Mouse (Mus musculus) lung, embryonic 14.5 days (tissue): ENCODE measurements around the gene Irf7. TPM values are rescaled to one million over a fixed set of nuclear protein-coding genes. Genes with fewer than 3 reads are reported as not detected.
"Not testable (repeated sequence)": the region's sequence is repeated elsewhere in the genome, so short reads cannot be mapped to it uniquely, and the experiment has no call there.

ENCODE experiments used
- ATAC-seq: fragments of 200-750 bp; cut with Nextera tagmentation; 2 replicates; pipeline ENCODE4 v1.8.0; 2017; ENCODE audit warnings: mild to moderate bottlenecking, moderate TSS enrichment, moderate library complexity; ENCODE audit not compliant: insufficient read depth
- DNase-seq: peaks from one replicate; pipeline ENCODE4 v3.0.0-alpha.2; 2015
- H3K27ac ChIP-seq: fragments of 300-500 bp; sonication (generic); 2 replicates; pipeline ENCODE4 v1.5.1; 2014; ENCODE audit warnings: low read depth, mild to moderate bottlenecking, moderate library complexity
- H3K27me3 ChIP-seq: fragments of 300-500 bp; sonication (generic); 2 replicates; pipeline ENCODE4 v1.6.1; 2014; ENCODE audit warnings: low read length, control low read depth; ENCODE audit not compliant: insufficient read depth
- H3K36me3 ChIP-seq: fragments of 300-500 bp; sonication (generic); 2 replicates; pipeline ENCODE4 v1.6.1; 2014; ENCODE audit warnings: control low read depth; ENCODE audit not compliant: insufficient read depth
- H3K4me1 ChIP-seq: fragments of 300-500 bp; sonication (generic); 2 replicates; pipeline ENCODE4 v1.6.1; 2014; ENCODE audit warnings: antibody characterized with exemption, control low read depth; ENCODE audit not compliant: insufficient read depth
- H3K4me2 ChIP-seq: fragments of 300-500 bp; sonication (generic); 2 replicates; pipeline ENCODE4 v1.6.1; 2014; ENCODE audit warnings: mild to moderate bottlenecking
- H3K4me3 ChIP-seq: fragments of 300-500 bp; sonication (generic); 2 replicates; pipeline ENCODE4 v1.5.1; 2014; ENCODE audit warnings: low read depth, low read length
- H3K9ac ChIP-seq: fragments of 300-500 bp; sonication (generic); 2 replicates; pipeline ENCODE4 v1.6.1; 2014
- H3K9me3 ChIP-seq: fragments of 300-500 bp; sonication (generic); 2 replicates; pipeline ENCODE4 v1.6.1; 2016; ENCODE audit warnings: low read depth, low read length, control low read depth
- CTCF ChIP-seq: IDR thresholded peaks from 2 replicates; pipeline ENCODE4 v1.5.1; 2016; ENCODE audit warnings: antibody characterized with exemption, low read depth
- WGBS: fragments of 180-500 bp; shearing (Covaris S2); extraction: QIAGEN DNeasy Blood & Tissue Kit; methylation state at CpG from one replicate; pipeline ENCODE4 v1.1.7; 2014; 5-methylcytosine and 5-hydroxymethylcytosine counted together
- polyA plus RNA-seq: library from polyadenylated mRNA; unstranded; fragments of >200 nt; fragmentation: Nextera tagmentation; extraction: Ambion mirVana; gene quantifications from 2 replicates; pipeline ENCODE4 v1.2.1, GENCODE M21; 2014

Irf7 gene
- polyA plus RNA-seq, 1 experiment from 2014 or later = 1.0 TPM

DNA sequence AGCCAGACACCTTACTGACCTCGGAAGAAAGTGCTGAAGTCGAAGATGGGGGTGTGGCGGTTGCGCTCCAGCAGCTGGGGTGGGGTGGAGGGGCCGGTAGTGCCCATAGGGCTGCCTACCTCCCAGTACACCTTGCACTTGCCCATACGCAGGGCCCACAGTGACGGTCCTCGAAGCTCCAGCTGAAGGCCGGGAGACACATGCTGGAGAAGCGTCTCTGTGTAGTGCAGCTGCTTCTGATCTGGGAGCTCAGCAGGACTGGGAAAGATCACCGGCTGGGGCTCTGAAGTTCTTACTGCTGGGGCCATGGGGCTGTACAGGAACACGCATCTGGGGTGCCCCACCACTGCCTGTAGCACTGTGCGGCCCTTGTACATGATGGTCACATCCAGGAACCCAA, 2.6 kb downstream of the Irf7 start:
- peaks cover 58% of the 10 kb centered on the region for H3K36me3 ChIP-seq
- 82% methylated on average over 13 of the region's 13 CpGs for WGBS
- TF ChIP-seq CTCF = no peak

DNA sequence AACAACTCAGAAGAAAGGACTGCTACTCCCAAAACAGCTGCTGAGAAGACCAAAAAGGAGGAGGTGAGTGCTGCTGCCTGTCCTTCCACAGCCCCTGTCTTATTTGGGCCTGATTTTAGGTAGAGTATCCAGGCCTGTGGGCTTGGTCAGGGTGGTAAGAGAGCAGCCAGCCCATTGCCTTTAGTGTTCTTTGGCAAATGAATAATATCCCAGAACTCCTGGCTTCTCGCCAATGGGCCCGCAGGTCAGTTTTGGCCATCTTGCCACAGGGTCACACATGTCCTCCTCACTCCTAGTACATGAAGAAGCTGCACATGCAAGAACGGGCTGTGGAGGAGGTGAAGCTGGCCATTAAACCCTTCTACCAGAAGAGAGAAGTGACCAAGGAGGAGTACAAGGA, 4.8 kb downstream of the Irf7 start:
- H3K9me3 ChIP-seq = no peaks in the 10 kb centered on the region
- WGBS = 86% methylated on average over 3 of the region's 3 CpGs
- no peak overlapping the region for H3K9ac ChIP-seq
- no peak overlapping the region for H3K4me2 ChIP-seq
- peaks cover 80% of the 10 kb centered on the region for H3K36me3 ChIP-seq
- no peak overlapping the region for H3K4me3 ChIP-seq
- no peak overlapping the region for H3K27ac ChIP-seq
- no peaks in the 10 kb centered on the region for H3K4me1 ChIP-seq
- TF ChIP-seq CTCF = no peak
- ATAC-seq = no peak
- no peak for DNase-seq
- H3K27me3 ChIP-seq = no peaks in the 10 kb centered on the region

More for the DNA sequence above, 2.6 kb downstream of the Irf7 start:
- Histone ChIP-seq H3K4me3 (no peak overlapping the region), H3K27ac (no peak overlapping the region), H3K9ac (no peak overlapping the region), H3K9me3 (no peaks in the 10 kb centered on the region), H3K27me3 (no peaks in the 10 kb centered on the region), H3K4me1 (no peaks in the 10 kb centered on the region), H3K4me2 (no peak overlapping the region)
- ATAC-seq (no peak), DNase-seq (no peak)

DNA sequence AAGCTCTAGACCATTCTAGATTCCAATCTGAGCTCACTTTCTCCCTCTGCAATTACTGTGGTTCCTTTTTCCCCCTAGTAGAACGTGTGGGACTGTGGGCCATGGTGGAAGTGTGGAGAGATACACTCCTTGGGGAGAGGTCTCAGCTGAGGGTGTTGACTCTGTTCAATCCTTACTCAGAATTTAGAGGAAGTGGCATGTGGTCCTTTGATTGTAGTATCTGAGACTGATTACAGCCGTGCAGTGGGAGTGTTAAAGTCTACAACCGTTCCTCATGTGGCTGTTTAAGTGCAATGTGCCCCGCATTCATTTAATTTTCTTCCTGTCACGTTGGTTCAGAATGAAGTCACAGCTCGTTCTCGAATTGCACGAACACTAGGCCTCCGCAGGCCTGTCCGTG, 10.1 kb downstream of the Irf7 start:
- 91% methylated on average over 10 of the region's 10 CpGs for WGBS

DNA sequence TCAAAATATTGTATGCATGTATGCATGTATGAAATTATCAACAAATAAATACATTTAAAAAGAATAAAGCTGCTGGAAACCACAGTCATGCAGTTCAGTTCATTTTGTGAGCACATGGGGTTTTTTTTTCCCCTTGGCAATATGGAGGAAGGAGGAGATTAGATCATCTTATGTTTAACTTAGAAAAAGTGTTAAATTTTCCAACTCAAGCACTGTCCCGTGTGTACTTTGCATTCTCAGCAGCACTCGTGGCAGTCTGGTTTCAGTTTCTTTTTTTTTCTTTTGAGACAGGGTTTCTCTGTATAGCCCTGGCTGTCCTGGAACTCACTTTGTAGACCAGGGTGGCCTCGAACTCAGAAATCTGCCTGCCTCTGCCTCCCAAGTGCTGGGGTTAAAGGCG, 15.8 kb downstream of the Irf7 start:
- DNase-seq, H3K4me1 ChIP-seq, H3K9me3 ChIP-seq, H3K9ac ChIP-seq, H3K4me2 ChIP-seq, H3K27me3 ChIP-seq, ATAC-seq, H3K27ac ChIP-seq, H3K4me3 ChIP-seq: not testable (repeated sequence)
- 78% methylated on average over 4 of the region's 4 CpGs for WGBS
- peaks cover 94% of the 10 kb centered on the region for H3K36me3 ChIP-seq

More for the DNA sequence above, 10.1 kb downstream of the Irf7 start:
- Histone ChIP-seq H3K9me3 (no peaks in the 10 kb centered on the region), H3K9ac (no peak overlapping the region), H3K4me2 (no peak overlapping the region), H3K36me3 (peaks cover 96% of the 10 kb centered on the region), H3K27me3 (no peaks in the 10 kb centered on the region), H3K4me1 (no peaks in the 10 kb centered on the region), H3K27ac (no peak overlapping the region), H3K4me3 (no peak overlapping the region)
- ATAC-seq (no peak), DNase-seq (no peak)
- TF ChIP-seq CTCF = no peak

DNA sequence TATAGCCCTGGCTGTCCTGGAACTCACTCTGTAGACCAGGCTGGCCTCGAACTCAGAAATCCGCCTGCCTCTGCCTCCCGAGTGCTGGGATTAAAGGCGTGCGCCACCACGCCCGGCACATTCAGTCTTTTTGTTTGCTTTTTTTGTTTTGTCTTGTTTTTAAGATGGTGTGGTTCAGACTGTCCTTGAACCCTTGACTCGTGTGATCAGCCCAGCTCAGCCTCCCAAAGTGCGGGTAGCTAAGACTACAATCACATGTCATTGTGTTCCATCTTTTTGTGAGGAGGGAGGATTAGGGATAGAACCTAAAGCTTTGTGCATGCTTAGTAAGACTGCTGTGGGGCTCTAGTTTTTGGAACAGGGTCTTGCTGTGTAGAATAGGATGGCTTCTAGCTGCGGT, 34.7 kb downstream of the Irf7 start:
- Histone ChIP-seq H3K4me1 (peaks cover 10% of the 10 kb centered on the region), H3K4me3 (no peak overlapping the region), H3K36me3 (peaks cover 61% of the 10 kb centered on the region), H3K9ac (no peak overlapping the region), H3K9me3 (no peaks in the 10 kb centered on the region), H3K27ac (no peak overlapping the region), H3K27me3 (no peaks in the 10 kb centered on the region), H3K4me2 (no peak overlapping the region)
- ATAC-seq = no peak
- no peak for TF ChIP-seq CTCF
- 90% methylated on average over 9 of the region's 10 CpGs for WGBS
- no peak for DNase-seq

DNA sequence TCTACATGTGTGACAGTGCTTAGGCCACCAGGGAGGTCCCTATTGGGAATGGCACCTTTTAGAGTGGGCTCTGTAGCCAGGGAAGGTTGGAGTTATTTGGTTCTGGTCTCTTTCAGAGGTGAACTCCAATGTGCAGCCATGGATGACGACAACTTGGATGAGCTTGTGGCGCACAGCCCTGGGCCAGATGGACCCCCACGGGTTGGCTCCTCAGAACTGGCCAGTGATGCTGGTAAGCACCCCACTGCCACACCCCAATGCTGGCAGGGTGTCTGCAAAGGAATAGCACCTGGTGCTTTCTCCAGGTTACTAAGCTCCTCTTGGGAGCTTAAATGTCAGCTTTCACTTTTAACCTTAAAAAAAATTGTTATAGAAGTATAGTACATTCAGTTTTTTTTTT, 35.2 kb downstream of the Irf7 start:
- no peak overlapping the region for H3K4me3 ChIP-seq
- no peak for TF ChIP-seq CTCF
- H3K27ac ChIP-seq = no peak overlapping the region
- peaks cover 10% of the 10 kb centered on the region for H3K4me1 ChIP-seq
- H3K4me2 ChIP-seq = no peak overlapping the region
- no peaks in the 10 kb centered on the region for H3K9me3 ChIP-seq
- H3K9ac ChIP-seq = no peak overlapping the region
- peaks cover 56% of the 10 kb centered on the region for H3K36me3 ChIP-seq
- DNase-seq = no peak
- WGBS = 79% methylated on average over 3 of the region's 3 CpGs
- no peak for ATAC-seq
- no peaks in the 10 kb centered on the region for H3K27me3 ChIP-seq

DNA sequence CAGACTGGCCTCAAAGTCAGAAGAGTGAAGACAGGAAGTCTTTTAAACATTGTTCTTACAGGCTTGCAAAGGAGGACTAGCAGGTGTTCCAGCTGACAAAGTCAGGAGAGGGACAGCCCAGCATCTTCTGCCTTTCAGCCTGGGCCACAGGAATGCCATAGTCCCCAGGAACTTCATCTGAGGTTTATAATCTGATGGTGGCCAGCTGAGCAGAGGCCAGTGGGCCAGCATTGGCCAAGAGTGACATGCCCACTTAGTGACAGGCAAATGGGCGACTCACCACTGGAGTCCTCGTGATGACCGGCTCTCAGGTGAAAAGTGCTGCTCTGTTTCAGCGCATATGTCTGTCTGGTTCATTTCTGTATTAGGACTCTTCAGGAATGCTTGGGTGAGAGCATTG, 35.7 kb downstream of the Irf7 start:
- no peak for DNase-seq
- Histone ChIP-seq H3K9ac (peak overlapping the region; percentile 13; the same call in 1 of the 2 replicates), H3K9me3 (no peaks in the 10 kb centered on the region), H3K27me3 (no peaks in the 10 kb centered on the region), H3K36me3 (peaks cover 52% of the 10 kb centered on the region), H3K27ac (no peak overlapping the region), H3K4me2 (peak overlapping the region; percentile 98), H3K4me1 (peaks cover 10% of the 10 kb centered on the region), H3K4me3 (no peak overlapping the region)
- TF ChIP-seq CTCF = no peak
- WGBS = 93% methylated on average over 4 of the region's 4 CpGs
- ATAC-seq = no peak

DNA sequence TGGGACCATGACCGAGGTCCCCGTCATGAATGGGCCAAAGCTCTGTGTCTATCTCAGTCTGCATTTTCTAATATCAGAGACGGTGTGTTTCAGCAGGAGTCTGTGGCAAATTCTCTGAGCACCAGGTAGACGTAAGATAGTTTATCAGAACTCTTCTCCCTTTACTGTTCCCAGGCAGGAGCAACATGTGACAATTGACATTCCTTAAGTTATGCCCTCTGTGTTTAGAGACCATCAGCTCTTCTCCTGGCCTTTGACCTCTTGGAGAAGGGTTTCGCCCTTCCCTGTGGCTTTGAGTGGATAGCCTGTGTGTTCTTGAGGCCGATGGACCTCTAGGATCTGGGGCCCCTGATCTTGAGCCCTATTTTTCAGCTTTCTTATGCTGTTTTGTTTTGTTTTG, 36.6 kb downstream of the Irf7 start:
- peak overlapping the region; percentile 98 for H3K4me2 ChIP-seq
- WGBS = 45% methylated on average over 6 of the region's 6 CpGs
- no peak for TF ChIP-seq CTCF

More for the DNA sequence above, 36.6 kb downstream of the Irf7 start:
- H3K36me3 ChIP-seq = peaks cover 44% of the 10 kb centered on the region
- no peaks in the 10 kb centered on the region for H3K9me3 ChIP-seq
- peak overlapping the region; percentile 100 for H3K4me3 ChIP-seq
- peak overlapping the region; percentile 97 for H3K9ac ChIP-seq
- H3K27me3 ChIP-seq = no peaks in the 10 kb centered on the region
- H3K4me1 ChIP-seq = peaks cover 10% of the 10 kb centered on the region
- ATAC-seq (no peak), DNase-seq (no peak)
- no peak overlapping the region for H3K27ac ChIP-seq
